Mouse (Mus musculus) pancreas, adult 10 weeks (tissue): ENCODE data around the gene Chrm3. TPM values are rescaled to one million over a fixed set of nuclear protein-coding genes. Genes with fewer than 3 reads are reported as not detected.

Source experiments
- polyA plus RNA-seq: library from polyadenylated mRNA; stranded (reverse); fragments of 350-450 nt; fragmentation: Illumina TruSeq; extraction: RNeasy Lipid Tissue Mini Kit (QIAGEN cat#74804); gene quantifications from one replicate; pipeline ENCODE4 v1.2.3, GENCODE M21; 2015; ENCODE audit warnings: low read depth, low replicate concordance; ENCODE audit not compliant: insufficient read depth

Chrm3 gene
- polyA plus RNA-seq: 2.2 TPM

GRCm38 (mm10) chr13:10360777-10361176 is at the start of gene Chrm3:
TSS of gene Chrm3 (minus strand) at chr13:10360847.

